Mouse (Mus musculus) mature B cell (primary cell): ENCODE measurements around the gene Zfp820.
"Not testable (repeated sequence)": the region's sequence is repeated elsewhere in the genome, so short reads cannot be mapped to it uniquely, and the experiment has no call there.

Experiments used
- in situ Hi-C: fragments of 300-500 bp; cut with MboI; formaldehyde crosslinking; loops from 2 replicates; pipeline ENCODE4 v1.14.3; 2019

The Zfp820 gene

DNA sequence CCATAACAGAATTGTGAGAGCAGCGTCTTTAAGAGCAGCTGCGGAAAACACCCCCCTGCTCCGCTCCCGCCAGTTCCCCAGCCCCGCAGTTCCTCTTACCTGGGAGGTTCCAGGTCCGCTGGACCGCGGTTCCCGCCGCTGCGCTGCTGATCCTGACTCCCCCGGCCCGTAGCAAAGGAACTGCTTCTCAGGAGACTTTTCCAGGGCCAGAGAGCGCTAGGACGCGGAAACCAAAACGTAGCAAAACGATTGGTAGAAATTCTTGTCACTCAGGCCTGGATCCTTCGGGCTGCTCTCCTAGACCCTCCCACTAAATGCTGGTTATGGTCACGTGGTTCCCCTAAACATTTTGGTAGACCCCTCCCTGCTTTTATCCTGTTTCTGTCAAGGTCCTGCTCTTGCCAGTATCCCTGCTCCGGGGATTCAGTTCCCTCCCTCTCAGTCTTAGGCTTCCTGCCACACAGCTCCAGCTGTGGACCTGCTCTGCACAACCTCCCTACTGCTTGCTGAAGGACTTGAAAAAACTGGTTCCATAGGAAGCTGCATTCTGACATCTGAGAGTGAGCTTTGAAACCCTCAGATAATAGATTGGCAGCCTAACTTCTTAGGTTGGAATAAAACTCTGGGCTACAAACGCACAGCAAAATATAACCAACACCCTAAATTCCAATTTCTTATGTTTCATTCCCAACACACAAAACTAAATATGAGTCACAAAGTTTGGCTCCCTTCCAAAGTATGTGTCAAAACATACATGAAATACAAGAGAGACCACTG, at the start of gene Zfp820:
Zfp820 (minus strand) TSS at position 228 of the 777 bp plus-strand sequence.
- in situ Hi-C loops: no loop called here

- in situ Hi-C loops: no loop called here
Measured at GRCm38 (mm10) chr17:21871256-21871655, 25.7 kb upstream of the Zfp820 start.

- in situ Hi-C loops: not testable (repeated sequence)
Measured at GRCm38 (mm10) chr17:21846322-21846582, 680 bp upstream of the Zfp820 start.

- in situ Hi-C loops: no loop called here
Measured at GRCm38 (mm10) chr17:21838510-21838909, 7.1 kb downstream of the Zfp820 start.

DNA sequence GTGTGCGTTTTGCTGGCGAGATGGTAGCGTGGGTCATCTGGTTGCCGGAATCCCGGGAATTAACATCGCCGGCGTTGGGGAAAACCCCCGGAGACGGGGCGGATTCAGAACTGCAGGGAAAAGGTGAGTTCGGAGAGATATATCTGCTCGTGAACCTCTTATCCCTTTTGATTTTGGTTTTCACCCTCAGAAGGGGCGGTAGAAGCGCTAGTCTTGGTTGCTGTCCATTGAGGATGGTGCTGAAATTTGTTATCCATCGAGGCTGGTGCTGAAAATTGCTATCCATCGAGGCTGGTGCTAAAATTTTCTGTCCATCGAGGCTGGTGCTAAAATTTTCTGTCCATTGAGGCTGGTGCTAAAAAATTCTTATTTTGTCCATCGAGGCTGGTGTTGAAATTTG, 44.2 kb downstream of the Zfp820 start:
- in situ Hi-C loops: not testable (repeated sequence)

DNA sequence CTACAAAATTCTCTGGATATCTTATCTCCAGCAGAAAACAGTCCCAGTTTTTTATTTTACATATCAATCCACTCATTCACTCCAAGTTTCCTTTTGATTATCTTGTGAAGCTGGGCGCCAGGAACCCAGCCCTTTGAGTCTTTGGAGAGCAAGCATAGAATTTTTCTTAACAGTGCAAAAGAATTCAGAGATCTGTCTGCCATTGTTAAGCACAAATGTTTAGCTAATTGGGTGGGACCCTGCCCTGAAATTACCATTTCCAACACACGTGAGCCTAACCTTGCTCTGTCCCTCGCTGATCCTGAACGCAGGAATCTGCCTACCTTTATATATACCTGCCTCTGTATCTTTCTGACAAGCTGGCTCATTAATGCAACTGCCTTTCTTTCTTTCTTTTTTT, 53.3 kb downstream of the Zfp820 start:
- in situ Hi-C loops: no loop called here

GRCm38 (mm10) chr17:21770336-21770735, 75.2 kb downstream of the Zfp820 start:
- in situ Hi-C loops: no loop called here
